Mouse (Mus musculus) liver, adult (tissue): ENCODE measurements around the gene Mgat1.
A peak's percentile ranks its signal among the peaks of the same experiment; 100 is the strongest.

Experiments used
- GATA4 ChIP-seq: IDR thresholded peaks from 2 replicates; pipeline ENCODE4 v1.6.1; 2014; ENCODE audit warnings: mild to moderate bottlenecking, low read length; ENCODE audit not compliant: insufficient replicate concordance

The Mgat1 gene

GRCm38 (mm10) chr11:49249811-49250421, 5.9 kb downstream of the Mgat1 start:
- no peak for TF ChIP-seq GATA4

- peak; percentile 26; the same call in 1 of the 2 replicates for TF ChIP-seq GATA4
Observed at GRCm38 (mm10) chr11:49250422-49251379, 6.7 kb downstream of the Mgat1 start.

- no peak for TF ChIP-seq GATA4
Observed at GRCm38 (mm10) chr11:49251380-49251761, 7.4 kb downstream of the Mgat1 start.

- no peak for TF ChIP-seq GATA4
Observed at GRCm38 (mm10) chr11:49252048-49252447, 8.1 kb downstream of the Mgat1 start.

- no peak for TF ChIP-seq GATA4
Observed at GRCm38 (mm10) chr11:49253035-49253434, 9.0 kb downstream of the Mgat1 start.

GRCm38 (mm10) chr11:49259296-49259695, 15.3 kb downstream of the Mgat1 start:
- no peak for TF ChIP-seq GATA4

GRCm38 (mm10) chr11:49259829-49260228, 15.8 kb downstream of the Mgat1 start:
- no peak for TF ChIP-seq GATA4

GRCm38 (mm10) chr11:49260598-49261312, 16.8 kb downstream of the Mgat1 start:
- no peak for TF ChIP-seq GATA4

- TF ChIP-seq GATA4: no peak
Observed at GRCm38 (mm10) chr11:49261313-49261855, 17.4 kb downstream of the Mgat1 start.

GRCm38 (mm10) chr11:49262286-49262685, 18.3 kb downstream of the Mgat1 start:
- TF ChIP-seq GATA4: no peak

- TF ChIP-seq GATA4: no peak
Observed at GRCm38 (mm10) chr11:49263149-49263548, 19.2 kb downstream of the Mgat1 start.

GRCm38 (mm10) chr11:49264081-49264480, 20.1 kb downstream of the Mgat1 start:
- TF ChIP-seq GATA4: no peak

- TF ChIP-seq GATA4: no peak
Observed at GRCm38 (mm10) chr11:49264622-49265021, 20.6 kb downstream of the Mgat1 start.

GRCm38 (mm10) chr11:49265101-49265500, 21.1 kb downstream of the Mgat1 start:
- TF ChIP-seq GATA4: no peak

- no peak for TF ChIP-seq GATA4
Observed at GRCm38 (mm10) chr11:49266671-49267070, 22.7 kb downstream of the Mgat1 start.

- no peak for TF ChIP-seq GATA4
Observed at GRCm38 (mm10) chr11:49267316-49267715, 23.3 kb downstream of the Mgat1 start.
